Mouse (Mus musculus) stomach, postnatal 0 days (tissue): Measurements from ENCODE around the gene Gm47969.

Experiments
- CTCF ChIP-seq: IDR thresholded peaks from 2 replicates; pipeline ENCODE4 v1.5.1; 2016; ENCODE audit warnings: antibody characterized with exemption, low read depth, mild to moderate bottlenecking, moderate library complexity
- EP300 ChIP-seq: optimal IDR thresholded peaks from 2 replicates; pipeline ENCODE3; 2016; ENCODE audit warnings: antibody characterized with exemption

DNA sequence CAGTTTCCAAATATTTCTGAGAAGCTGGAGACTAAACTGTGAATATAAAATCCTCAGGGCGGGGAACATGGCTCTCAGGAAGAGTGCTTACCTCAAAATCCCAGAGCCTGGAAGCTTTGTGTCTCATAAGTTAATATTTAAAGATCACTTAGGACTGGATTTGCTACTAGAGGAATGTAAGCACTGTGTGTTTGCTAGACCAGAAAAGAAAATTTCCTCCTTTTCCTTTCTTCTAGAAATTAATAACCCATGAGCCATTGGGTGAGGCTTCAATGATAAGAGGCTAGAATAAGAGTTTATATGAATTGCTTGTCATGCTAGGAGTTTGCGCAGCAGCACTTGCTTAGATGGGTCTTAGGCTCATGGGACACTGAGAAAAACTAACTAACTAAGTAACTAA is 40.1 kb downstream of the Gm47969 start:
- no peak for TF ChIP-seq CTCF
- TF ChIP-seq EP300, result no peak
